Mouse (Mus musculus): Measurements from ENCODE around the gene Sik1. TPM values are rescaled to one million over a fixed set of nuclear protein-coding genes. Genes with fewer than 3 reads are reported as not detected.

The Sik1 gene
- polyA plus RNA-seq, 1 experiment from 2014 or later, result 16.5 TPM

- Histone ChIP-seq H3K27ac (no peak overlapping the region), H3K9me3 (replicated peaks) (no peaks in the 10 kb centered on the region), H3K4me1 (peaks cover 39% of the 10 kb centered on the region), H3K9ac (no peak overlapping the region), H3K27me3 (no peaks in the 10 kb centered on the region), H3K4me3 (no peak overlapping the region), H3K4me2 (replicated peaks) (no peak overlapping the region), H3K36me3 (no peaks in the 10 kb centered on the region)
- ATAC-seq (ENCODE audit: low FRiP score), result no peak
- 90% methylated on average over 8 of the region's 8 CpGs for WGBS
These were observed 17.7 kb upstream of the Sik1 start for GRCm38 (mm10) chr17:31873185-31873870.

- Histone ChIP-seq H3K27me3 (no peaks in the 10 kb centered on the region), H3K36me3 (no peaks in the 10 kb centered on the region), H3K9me3 (replicated peaks) (no peaks in the 10 kb centered on the region), H3K4me2 (replicated peaks) (no peak overlapping the region), H3K27ac (no peak overlapping the region), H3K4me3 (no peak overlapping the region), H3K9ac (no peak overlapping the region), H3K4me1 (peaks cover 35% of the 10 kb centered on the region)
- WGBS, result 72% methylated on average over 7 of the region's 7 CpGs
- no peak for ATAC-seq (ENCODE audit: low FRiP score)
These were observed 17.2 kb upstream of the Sik1 start for GRCm38 (mm10) chr17:31872826-31873165.

GRCm38 (mm10) chr17:31871968-31872825 lies 16.6 kb upstream of the Sik1 start:
- H3K4me3 ChIP-seq, result no peak overlapping the region
- WGBS, result 85% methylated on average over 14 of the region's 14 CpGs
- H3K4me1 ChIP-seq, result peaks cover 29% of the 10 kb centered on the region
- H3K4me2 ChIP-seq (replicated peaks), result no peak overlapping the region
- no peaks in the 10 kb centered on the region for H3K36me3 ChIP-seq
- H3K27me3 ChIP-seq, result no peaks in the 10 kb centered on the region
- H3K9ac ChIP-seq, result no peak overlapping the region
- H3K27ac ChIP-seq, result no peak overlapping the region
- H3K9me3 ChIP-seq (replicated peaks), result no peaks in the 10 kb centered on the region
- no peak for ATAC-seq (ENCODE audit: low FRiP score)

GRCm38 (mm10) chr17:31870931-31871421 lies 15.4 kb upstream of the Sik1 start:
- H3K4me3 ChIP-seq, result no peak overlapping the region
- 23% methylated on average over 13 of the region's 13 CpGs for WGBS
- ATAC-seq (ENCODE audit: low FRiP score), result no peak
- no peak overlapping the region for H3K4me2 ChIP-seq (replicated peaks)
- no peaks in the 10 kb centered on the region for H3K9me3 ChIP-seq (replicated peaks)
- H3K4me1 ChIP-seq, result peaks cover 21% of the 10 kb centered on the region
- no peak overlapping the region for H3K9ac ChIP-seq
- no peaks in the 10 kb centered on the region for H3K36me3 ChIP-seq
- H3K27ac ChIP-seq, result no peak overlapping the region
- no peaks in the 10 kb centered on the region for H3K27me3 ChIP-seq

GRCm38 (mm10) chr17:31870446-31870845 lies 14.8 kb upstream of the Sik1 start:
- no peak overlapping the region for H3K4me3 ChIP-seq
- no peaks in the 10 kb centered on the region for H3K9me3 ChIP-seq (replicated peaks)
- ATAC-seq (ENCODE audit: low FRiP score), result no peak
- WGBS, result 79% methylated on average over 9 of the region's 9 CpGs
- H3K27me3 ChIP-seq, result no peaks in the 10 kb centered on the region
- no peak overlapping the region for H3K27ac ChIP-seq
- no peaks in the 10 kb centered on the region for H3K36me3 ChIP-seq
- no peak overlapping the region for H3K9ac ChIP-seq
- no peak overlapping the region for H3K4me2 ChIP-seq (replicated peaks)
- peaks cover 21% of the 10 kb centered on the region for H3K4me1 ChIP-seq

- Histone ChIP-seq H3K4me2 (replicated peaks) (no peak overlapping the region), H3K27me3 (no peaks in the 10 kb centered on the region), H3K4me1 (peaks cover 6% of the 10 kb centered on the region; the same call in 1 of the 2 replicates), H3K4me3 (no peak overlapping the region), H3K9me3 (replicated peaks) (no peaks in the 10 kb centered on the region), H3K9ac (no peak overlapping the region), H3K27ac (no peak overlapping the region), H3K36me3 (no peaks in the 10 kb centered on the region)
- 84% methylated on average over 4 of the region's 4 CpGs for WGBS
- ATAC-seq (ENCODE audit: low FRiP score), result no peak
These were observed 12.5 kb upstream of the Sik1 start for GRCm38 (mm10) chr17:31868076-31868475.

GRCm38 (mm10) chr17:31867061-31867460 lies 11.5 kb upstream of the Sik1 start:
- no peak for ATAC-seq (ENCODE audit: low FRiP score)
- WGBS, result 97% methylated on average over 7 of the region's 7 CpGs

GRCm38 (mm10) chr17:31865636-31866035 lies 10.0 kb upstream of the Sik1 start:
- WGBS, result 81% methylated on average over 7 of the region's 7 CpGs
- no peak overlapping the region for H3K4me2 ChIP-seq (replicated peaks)

More at GRCm38 (mm10) chr17:31867061-31867460, 11.5 kb upstream of the Sik1 start:
- Histone ChIP-seq H3K36me3 (no peaks in the 10 kb centered on the region), H3K27me3 (no peaks in the 10 kb centered on the region), H3K4me2 (replicated peaks) (no peak overlapping the region), H3K27ac (no peak overlapping the region), H3K9me3 (replicated peaks) (no peaks in the 10 kb centered on the region), H3K9ac (no peak overlapping the region), H3K4me3 (no peak overlapping the region), H3K4me1 (0 out of 2 replicates have a peak, but pooled peaks cover 4% of the 10 kb centered on the region)

GRCm38 (mm10) chr17:31864666-31865450 lies 9.3 kb upstream of the Sik1 start:
- no peak overlapping the region for H3K4me2 ChIP-seq (replicated peaks)
- no peak overlapping the region for H3K27ac ChIP-seq
- H3K9ac ChIP-seq, result no peak overlapping the region
- no peaks in the 10 kb centered on the region for H3K4me1 ChIP-seq
- no peaks in the 10 kb centered on the region for H3K9me3 ChIP-seq (replicated peaks)
- no peak overlapping the region for H3K4me3 ChIP-seq
- no peaks in the 10 kb centered on the region for H3K27me3 ChIP-seq
- no peaks in the 10 kb centered on the region for H3K36me3 ChIP-seq
- ATAC-seq (ENCODE audit: low FRiP score), result no peak
- 78% methylated on average over 11 of the region's 11 CpGs for WGBS

More at GRCm38 (mm10) chr17:31865636-31866035, 10.0 kb upstream of the Sik1 start:
- H3K36me3 ChIP-seq, result no peaks in the 10 kb centered on the region
- no peak overlapping the region for H3K9ac ChIP-seq
- H3K4me3 ChIP-seq, result no peak overlapping the region
- no peaks in the 10 kb centered on the region for H3K9me3 ChIP-seq (replicated peaks)
- no peaks in the 10 kb centered on the region for H3K4me1 ChIP-seq
- no peaks in the 10 kb centered on the region for H3K27me3 ChIP-seq
- H3K27ac ChIP-seq, result no peak overlapping the region
- ATAC-seq (ENCODE audit: low FRiP score), result no peak

- H3K36me3 ChIP-seq, result no peaks in the 10 kb centered on the region
- H3K27ac ChIP-seq, result no peak overlapping the region
- H3K4me1 ChIP-seq, result no peaks in the 10 kb centered on the region
- no peaks in the 10 kb centered on the region for H3K9me3 ChIP-seq (replicated peaks)
- no peak overlapping the region for H3K9ac ChIP-seq
- no peaks in the 10 kb centered on the region for H3K27me3 ChIP-seq
- WGBS, result 83% methylated on average over 10 of the region's 10 CpGs
- ATAC-seq (ENCODE audit: low FRiP score), result no peak
- no peak overlapping the region for H3K4me2 ChIP-seq (replicated peaks)
- H3K4me3 ChIP-seq, result no peak overlapping the region
These were observed 7.7 kb upstream of the Sik1 start for GRCm38 (mm10) chr17:31863151-31863815.

GRCm38 (mm10) chr17:31862136-31862535 lies 6.5 kb upstream of the Sik1 start:
- no peaks in the 10 kb centered on the region for H3K27me3 ChIP-seq
- H3K27ac ChIP-seq, result no peak overlapping the region
- no peak overlapping the region for H3K9ac ChIP-seq
- no peaks in the 10 kb centered on the region; the same call in 1 of the 2 replicates for H3K4me1 ChIP-seq
- no peaks in the 10 kb centered on the region for H3K36me3 ChIP-seq
- H3K4me3 ChIP-seq, result no peak overlapping the region
- H3K9me3 ChIP-seq (replicated peaks), result no peaks in the 10 kb centered on the region
- no peak overlapping the region for H3K4me2 ChIP-seq (replicated peaks)
- no peak for ATAC-seq (ENCODE audit: low FRiP score)
- 91% methylated on average over 6 of the region's 6 CpGs for WGBS
